Mouse (Mus musculus) megakaryocyte, embryonic 14.5 days (primary cell): ENCODE measurements at regions not wholly inside any gene's neighbourhood (a gene's known extent, or its start where the extent isn't known, plus 50 kb on each side); places are given as distances from the start of the nearest gene placed in this dataset.

ENCODE experiments used
- FLI1 ChIP-seq: IDR thresholded peaks from 2 replicates; pipeline ENCODE4 v1.6.1; 2012; ENCODE audit warnings: low read length, inconsistent platforms, mixed read lengths
- GATA1 ChIP-seq: IDR thresholded peaks from 3 replicates; pipeline ENCODE4 v1.6.1; 2012; ENCODE audit warnings: mixed read lengths, low read length, inconsistent platforms, borderline replicate concordance

- TF ChIP-seq GATA1 (no peak), FLI1 (no peak)
Observed at GRCm38 (mm10) chr19:56201007-56201682, 85.8 kb upstream of the Habp2 start.
